Mouse (Mus musculus): ENCODE results near the gene Notch1. TPM values are rescaled to one million over a fixed set of nuclear protein-coding genes. Genes with fewer than 3 reads are reported as not detected.

The Notch1 gene
- total RNA-seq, 2 experiments from 2014 or later, result 8.5 to 19.2 TPM

DNA sequence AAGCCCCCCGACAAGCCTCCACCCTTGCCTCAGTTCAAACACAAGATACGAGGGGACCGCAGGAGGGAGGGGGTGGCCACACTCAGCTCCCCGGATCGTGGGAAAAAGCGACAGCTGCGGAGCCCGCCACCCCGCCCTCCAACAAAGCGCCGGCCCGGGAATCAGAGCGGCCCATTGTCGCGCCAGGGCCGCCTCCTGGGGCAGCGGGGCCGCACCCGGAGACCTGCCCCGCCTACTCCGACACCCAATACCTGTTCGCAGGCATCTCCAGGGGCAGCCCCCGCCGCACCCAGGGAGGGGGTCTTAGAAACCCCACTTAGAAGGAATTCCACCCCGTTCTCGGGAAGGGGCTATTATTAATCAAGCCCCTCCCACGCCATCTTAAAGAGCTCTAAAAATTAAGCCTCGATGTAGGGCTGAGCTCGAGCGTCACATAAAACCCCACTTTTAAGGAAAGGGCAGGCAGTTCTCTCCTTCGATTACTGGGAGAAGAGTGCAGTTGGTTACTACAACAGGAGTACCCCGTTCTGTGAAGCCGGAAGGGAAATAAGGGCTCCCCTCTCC, 14.1 kb downstream of the Notch1 start:
- no peak for ATAC-seq (replicated peaks; ENCODE audit: poor library complexity, severe bottlenecking)

GRCm38 (mm10) chr2:26501651-26502141, 14.8 kb downstream of the Notch1 start:
- no peak for ATAC-seq (replicated peaks; ENCODE audit: poor library complexity, severe bottlenecking)

- no peak for ATAC-seq (replicated peaks; ENCODE audit: poor library complexity, severe bottlenecking)
Measured at GRCm38 (mm10) chr2:26500599-26501370, 15.7 kb downstream of the Notch1 start.

DNA sequence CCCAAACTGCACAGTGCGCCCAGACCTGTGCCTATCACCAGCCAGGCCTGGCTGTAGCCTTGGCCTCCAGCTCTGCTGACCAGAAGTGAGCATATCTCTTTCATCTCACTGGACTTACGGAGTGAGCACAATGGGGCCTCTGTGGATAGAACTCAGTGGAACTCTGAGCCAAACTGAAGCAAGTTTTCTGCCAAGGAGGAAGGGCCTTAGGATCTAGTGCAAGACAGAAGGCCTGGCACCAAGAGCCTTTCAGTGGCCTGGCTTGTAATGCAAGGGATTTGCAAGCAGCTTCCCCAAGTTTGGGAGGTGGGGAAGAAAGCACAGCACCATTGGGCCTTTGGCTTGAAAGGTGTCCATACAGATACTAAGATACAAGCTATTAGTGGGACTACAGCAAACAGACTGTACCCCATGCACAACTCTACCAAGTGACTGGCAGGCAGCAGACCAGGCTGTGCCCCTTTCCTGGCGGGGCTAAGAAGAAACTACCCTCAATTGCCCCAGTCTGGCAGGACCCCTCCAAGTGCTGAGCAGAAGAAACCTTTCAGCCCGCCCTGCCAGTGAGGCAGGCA, 16.4 kb downstream of the Notch1 start:
- no peak for ATAC-seq (replicated peaks; ENCODE audit: poor library complexity, severe bottlenecking)

DNA sequence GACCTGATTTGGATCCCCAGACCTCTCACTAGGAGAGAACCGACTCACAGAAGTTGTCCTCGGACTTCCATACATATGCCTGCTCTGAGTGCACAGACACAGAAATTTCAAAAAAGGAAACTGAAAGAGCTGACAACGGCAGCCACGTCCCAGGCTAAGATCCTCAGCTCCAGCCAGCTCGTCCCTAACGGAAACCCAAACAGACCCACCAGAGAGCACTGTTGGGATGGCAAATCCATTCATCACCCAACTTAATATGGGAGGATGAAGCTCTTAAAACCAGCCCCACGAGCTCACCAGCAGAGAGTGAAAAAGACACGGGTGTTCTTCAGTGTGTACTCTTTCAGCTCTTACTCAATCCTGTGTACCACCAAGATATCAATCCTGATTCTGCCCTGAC, 17.8 kb downstream of the Notch1 start:
- no peak for ATAC-seq (replicated peaks; ENCODE audit: poor library complexity, severe bottlenecking)

DNA sequence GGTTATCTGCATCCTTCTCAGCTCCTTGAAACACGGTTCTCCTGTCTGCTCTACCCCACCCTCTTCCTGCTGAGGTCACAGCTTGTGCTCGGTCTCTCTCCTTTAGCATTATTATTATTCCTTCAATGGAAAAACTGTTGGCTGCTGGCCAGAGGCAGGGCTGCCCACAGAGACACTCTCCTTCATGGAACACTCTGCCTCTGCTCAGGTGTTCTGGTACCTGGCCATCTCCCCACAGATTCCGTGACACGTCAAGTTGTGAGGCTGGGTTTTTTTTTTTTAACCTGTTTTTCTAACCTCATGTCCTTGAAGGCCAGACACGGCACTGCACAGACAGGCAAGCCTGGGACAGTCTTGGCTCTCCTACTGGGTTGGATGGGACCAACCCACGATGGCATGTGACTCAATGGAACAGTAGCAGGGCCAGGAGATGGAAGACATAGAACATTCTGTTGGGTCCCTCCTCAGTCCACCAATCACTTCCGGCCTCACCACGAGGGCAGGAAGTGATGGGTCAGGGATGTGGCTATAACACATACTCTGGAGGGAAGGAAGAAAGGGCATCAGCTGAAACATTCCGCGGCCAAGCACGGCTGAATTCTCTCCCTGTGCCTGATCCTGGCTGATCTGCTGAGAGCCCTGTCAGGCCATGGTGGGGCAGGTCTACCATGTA, 18.5 kb downstream of the Notch1 start:
- ATAC-seq (replicated peaks; ENCODE audit: poor library complexity, severe bottlenecking), result peak; percentile 18; the same call in 1 of the 2 replicates

DNA sequence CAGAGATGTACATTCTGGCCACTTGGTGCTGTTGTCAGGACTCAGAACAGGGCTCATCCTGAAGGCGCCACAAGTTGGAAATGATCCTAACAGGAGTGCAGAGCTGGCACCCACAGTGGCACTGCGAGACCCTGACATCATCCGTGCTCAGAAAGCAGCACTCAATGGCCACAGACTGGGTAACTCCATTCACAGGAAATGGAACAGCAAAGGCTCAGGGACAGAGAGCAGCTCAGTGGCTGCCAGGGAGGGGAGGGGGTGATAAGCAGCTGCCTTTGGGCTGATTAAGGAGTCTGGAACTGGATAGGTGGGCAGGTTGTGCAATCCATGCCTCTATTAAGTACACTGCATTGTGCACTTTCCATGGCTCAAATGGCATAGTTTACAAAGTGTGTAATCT, 20.0 kb downstream of the Notch1 start:
- ATAC-seq (replicated peaks; ENCODE audit: poor library complexity, severe bottlenecking), result no peak

DNA sequence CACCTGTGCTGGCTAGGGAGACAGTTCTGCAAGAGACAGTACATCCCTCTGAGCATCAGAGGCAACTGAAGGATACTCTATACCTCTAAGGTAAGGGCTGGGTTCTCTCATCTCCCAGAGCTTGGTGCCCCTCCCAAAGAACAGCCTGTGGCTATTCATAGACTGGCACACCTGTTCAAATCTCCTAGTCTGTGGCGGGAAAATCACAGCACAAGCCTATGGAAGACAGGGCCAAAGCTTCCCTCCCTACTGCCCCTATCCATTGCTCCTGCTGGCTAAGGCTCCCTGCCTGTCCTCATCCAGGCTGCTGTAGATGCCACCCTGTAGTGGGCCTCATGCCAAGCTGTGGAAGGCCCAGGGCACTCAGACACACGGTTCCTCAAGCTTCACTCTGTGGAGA, 20.8 kb downstream of the Notch1 start:
- ATAC-seq (replicated peaks; ENCODE audit: poor library complexity, severe bottlenecking), result no peak

GRCm38 (mm10) chr2:26494991-26495390, 21.5 kb downstream of the Notch1 start:
- ATAC-seq (replicated peaks; ENCODE audit: poor library complexity, severe bottlenecking), result no peak

GRCm38 (mm10) chr2:26494396-26494795, 22.1 kb downstream of the Notch1 start:
- ATAC-seq (replicated peaks; ENCODE audit: poor library complexity, severe bottlenecking), result no peak

- peak; percentile 87 for ATAC-seq (replicated peaks; ENCODE audit: poor library complexity, severe bottlenecking)
Measured at GRCm38 (mm10) chr2:26493021-26493781, 23.3 kb downstream of the Notch1 start.

- ATAC-seq (replicated peaks; ENCODE audit: poor library complexity, severe bottlenecking), result no peak
Measured at GRCm38 (mm10) chr2:26490760-26491301, 25.6 kb downstream of the Notch1 start.

- no peak for ATAC-seq (replicated peaks; ENCODE audit: poor library complexity, severe bottlenecking)
Measured at GRCm38 (mm10) chr2:26488535-26489135, 27.8 kb downstream of the Notch1 start.

DNA sequence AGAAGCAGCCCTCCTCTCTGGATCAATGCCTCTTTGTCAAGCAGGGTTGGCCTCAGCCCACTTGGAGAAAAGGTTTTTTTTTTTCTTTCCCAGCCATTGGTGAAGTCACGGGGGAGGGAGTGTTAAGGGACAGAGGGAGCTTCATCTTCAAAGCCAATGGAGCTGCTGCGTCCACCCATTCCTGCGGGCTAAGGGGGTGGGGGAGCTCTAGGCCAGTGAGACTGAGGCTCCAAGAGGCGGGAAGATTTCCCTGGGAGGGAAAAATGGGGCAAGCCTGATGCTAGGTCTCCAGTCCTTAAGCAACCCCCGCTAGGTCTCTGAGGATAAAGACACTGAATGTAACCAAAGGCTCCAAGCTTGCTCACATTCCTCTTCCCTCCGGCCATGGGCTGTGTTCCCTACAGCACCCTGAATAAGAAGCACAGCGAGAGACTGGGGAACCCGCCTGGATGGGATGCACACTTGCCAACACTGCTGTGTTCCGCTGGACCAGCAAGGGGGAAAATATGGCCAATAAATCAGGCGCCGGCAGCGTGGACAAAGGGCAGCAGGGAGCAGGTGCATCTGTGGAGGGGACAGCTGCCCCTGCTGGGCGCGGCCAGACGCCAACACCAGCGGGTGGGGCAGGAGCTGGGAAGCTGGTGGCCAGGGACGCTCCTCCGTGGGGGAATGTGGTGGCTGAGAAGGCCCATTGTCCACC, 29.0 kb downstream of the Notch1 start:
- ATAC-seq (replicated peaks; ENCODE audit: poor library complexity, severe bottlenecking), result no peak

GRCm38 (mm10) chr2:26486835-26487321, 29.6 kb downstream of the Notch1 start:
- no peak for ATAC-seq (replicated peaks; ENCODE audit: poor library complexity, severe bottlenecking)

DNA sequence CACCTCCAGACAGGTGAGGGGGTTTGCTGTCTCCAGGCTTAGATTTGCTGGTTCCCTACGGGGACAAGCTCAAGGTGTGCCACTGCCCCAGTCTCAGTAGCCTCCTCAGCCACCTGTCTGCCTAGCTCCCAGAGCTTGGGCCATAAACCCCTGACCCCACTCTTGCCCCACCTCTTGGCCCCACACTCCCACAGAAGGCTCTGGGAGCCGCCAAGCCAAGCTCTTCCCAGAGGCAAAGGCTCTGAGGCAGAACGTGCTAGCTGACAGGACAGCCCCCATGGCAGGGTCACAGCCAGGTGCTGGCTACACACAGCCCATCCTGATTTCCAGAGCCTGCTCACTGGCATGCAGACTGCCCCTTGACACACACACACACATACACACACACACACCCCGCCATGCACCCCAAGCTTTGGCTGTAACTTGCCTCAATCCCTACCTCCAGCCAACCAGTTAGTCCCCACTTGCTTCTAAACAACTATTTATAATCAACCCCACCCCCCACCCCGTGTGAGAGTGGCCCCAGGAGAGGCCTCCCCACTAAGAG, 30.1 kb downstream of the Notch1 start:
- no peak for ATAC-seq (replicated peaks; ENCODE audit: poor library complexity, severe bottlenecking)

- ATAC-seq (replicated peaks; ENCODE audit: poor library complexity, severe bottlenecking), result 0 out of 2 replicates have a peak, but pooled peaks have one; percentile 5
Measured at GRCm38 (mm10) chr2:26485710-26486109, 30.8 kb downstream of the Notch1 start.

DNA sequence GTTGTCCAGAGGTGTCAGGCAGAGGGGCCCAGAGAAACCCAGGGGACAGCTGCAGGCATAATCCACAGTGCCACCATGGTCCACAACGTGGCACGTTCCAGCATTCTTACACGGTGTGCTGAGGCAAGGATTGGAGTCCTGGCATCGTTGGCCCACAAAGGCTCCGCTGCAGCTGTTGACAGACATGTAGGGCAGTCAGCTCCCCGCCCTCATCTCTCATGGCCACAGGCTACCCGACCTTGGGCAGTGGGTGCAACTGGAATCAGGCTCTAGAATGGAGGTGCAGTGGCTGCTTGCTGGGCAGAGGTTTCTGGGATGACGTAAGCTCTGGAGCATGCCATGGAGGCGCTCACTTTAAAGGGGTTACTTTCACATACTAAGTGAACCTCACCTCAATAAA, 31.2 kb downstream of the Notch1 start:
- no peak for ATAC-seq (replicated peaks; ENCODE audit: poor library complexity, severe bottlenecking)

DNA sequence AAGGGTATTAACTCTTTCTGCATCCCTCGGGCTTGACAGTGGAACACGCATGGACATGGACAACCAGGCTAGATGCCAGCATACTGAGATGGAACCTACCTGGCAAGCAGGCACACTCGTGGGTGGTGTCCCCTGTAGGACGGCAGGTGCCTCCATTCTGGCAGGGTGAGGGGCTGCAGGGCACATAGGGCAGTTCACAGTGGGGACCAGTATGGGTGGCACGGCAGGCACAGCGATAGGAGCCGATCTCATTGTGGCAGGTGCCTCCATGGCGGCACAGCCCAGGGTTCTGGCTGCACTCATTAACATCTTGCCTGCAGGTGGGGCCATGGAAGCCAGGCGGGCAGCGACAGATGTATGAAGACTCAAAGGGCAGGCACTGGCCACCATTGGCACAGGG, 32.3 kb downstream of the Notch1 start:
- no peak for ATAC-seq (replicated peaks; ENCODE audit: poor library complexity, severe bottlenecking)
